Mouse (Mus musculus): ENCODE results near the gene Usp22. TPM values are rescaled to one million over a fixed set of nuclear protein-coding genes. Genes with fewer than 3 reads are reported as not detected.

Gene Usp22
- polyA plus RNA-seq, 1 experiment from 2014 or later: 92.5 TPM

- 87% methylated on average over 8 of the region's 8 CpGs for WGBS
- no peaks in the 10 kb centered on the region for H3K4me1 ChIP-seq (ENCODE audit: control insufficient read depth in 2 of 2, insufficient read depth in 2 of 2, low read length in 2 of 2)
These were observed 52.0 kb downstream of the Usp22 start for GRCm38 (mm10) chr11:61122769-61123288.

GRCm38 (mm10) chr11:61122283-61122768 is 52.5 kb downstream of the Usp22 start:
- H3K9me3 ChIP-seq (ENCODE audit: control insufficient read depth, low read length): peaks cover 2% of the 10 kb centered on the region; the same call in 1 of the 2 replicates
- H3K4me1 ChIP-seq (ENCODE audit: control insufficient read depth in 2 of 2, insufficient read depth in 2 of 2, low read length in 2 of 2): no peaks in the 10 kb centered on the region
- no peak for ATAC-seq (ENCODE audit: insufficient number of reproducible peaks, insufficient read depth, low FRiP score, low read depth)
- H3K27me3 ChIP-seq (ENCODE audit: control insufficient read depth, insufficient read depth, low read length): no peaks in the 10 kb centered on the region
- no peak overlapping the region for H3K4me2 ChIP-seq (ENCODE audit: low read length)
- H3K4me3 ChIP-seq (ENCODE audit: control insufficient read depth in 1 of 2, insufficient read depth in 1 of 2, low read depth in 1 of 2, low read length in 2 of 2): no peak overlapping the region
- H3K27ac ChIP-seq (replicated peaks in 1 of 2; ENCODE audit: control insufficient read depth in 1 of 2, insufficient read depth in 1 of 2, low read depth in 2 of 2, low read length in 2 of 2): no peak overlapping the region
- no peak overlapping the region for H3K9ac ChIP-seq (ENCODE audit: low read length)
- no peaks in the 10 kb centered on the region for H3K36me3 ChIP-seq (ENCODE audit: control insufficient read depth, insufficient read depth, low read length)
- 83% methylated on average over 9 of the region's 9 CpGs for WGBS

More at GRCm38 (mm10) chr11:61122769-61123288, 52.0 kb downstream of the Usp22 start:
- Histone ChIP-seq H3K9me3 (ENCODE audit: control insufficient read depth, low read length) (peaks cover 2% of the 10 kb centered on the region; the same call in 1 of the 2 replicates), H3K4me2 (ENCODE audit: low read length) (no peak overlapping the region), H3K36me3 (ENCODE audit: control insufficient read depth, insufficient read depth, low read length) (no peaks in the 10 kb centered on the region), H3K27ac (replicated peaks in 1 of 2; ENCODE audit: control insufficient read depth in 1 of 2, insufficient read depth in 1 of 2, low read depth in 2 of 2, low read length in 2 of 2) (no peak overlapping the region), H3K9ac (ENCODE audit: low read length) (no peak overlapping the region), H3K4me3 (ENCODE audit: control insufficient read depth in 1 of 2, insufficient read depth in 1 of 2, low read depth in 1 of 2, low read length in 2 of 2) (no peak overlapping the region), H3K27me3 (ENCODE audit: control insufficient read depth, insufficient read depth, low read length) (no peaks in the 10 kb centered on the region)
- no peak for ATAC-seq (ENCODE audit: insufficient number of reproducible peaks, insufficient read depth, low FRiP score, low read depth)

- H3K4me2 ChIP-seq (ENCODE audit: low read length): no peak overlapping the region
- no peaks in the 10 kb centered on the region for H3K36me3 ChIP-seq (ENCODE audit: control insufficient read depth, insufficient read depth, low read length)
- H3K4me3 ChIP-seq (ENCODE audit: control insufficient read depth in 1 of 2, insufficient read depth in 1 of 2, low read depth in 1 of 2, low read length in 2 of 2): no peak overlapping the region
- no peak overlapping the region for H3K9ac ChIP-seq (ENCODE audit: low read length)
- 79% methylated on average over 3 of the region's 3 CpGs for WGBS
- H3K9me3 ChIP-seq (ENCODE audit: control insufficient read depth, low read length): peaks cover 2% of the 10 kb centered on the region; the same call in 1 of the 2 replicates
- H3K4me1 ChIP-seq (ENCODE audit: control insufficient read depth in 2 of 2, insufficient read depth in 2 of 2, low read length in 2 of 2): no peaks in the 10 kb centered on the region
- H3K27ac ChIP-seq (replicated peaks in 1 of 2; ENCODE audit: control insufficient read depth in 1 of 2, insufficient read depth in 1 of 2, low read depth in 2 of 2, low read length in 2 of 2): no peak overlapping the region
- no peaks in the 10 kb centered on the region for H3K27me3 ChIP-seq (ENCODE audit: control insufficient read depth, insufficient read depth, low read length)
- no peak for ATAC-seq (ENCODE audit: insufficient number of reproducible peaks, insufficient read depth, low FRiP score, low read depth)
These were observed 54.8 kb downstream of the Usp22 start for GRCm38 (mm10) chr11:61119996-61120583.

GRCm38 (mm10) chr11:61116226-61116625 is 58.6 kb downstream of the Usp22 start:
- H3K4me1 ChIP-seq (ENCODE audit: control insufficient read depth in 2 of 2, insufficient read depth in 2 of 2, low read length in 2 of 2): no peaks in the 10 kb centered on the region; a peak in 1 of 4 replicates
- no peak overlapping the region for H3K4me2 ChIP-seq (ENCODE audit: low read length)
- H3K36me3 ChIP-seq (ENCODE audit: control insufficient read depth, insufficient read depth, low read length): no peaks in the 10 kb centered on the region
- no peak for ATAC-seq (ENCODE audit: insufficient number of reproducible peaks, insufficient read depth, low FRiP score, low read depth)
- no peak overlapping the region for H3K9ac ChIP-seq (ENCODE audit: low read length)
- no peak overlapping the region for H3K4me3 ChIP-seq (ENCODE audit: control insufficient read depth in 1 of 2, insufficient read depth in 1 of 2, low read depth in 1 of 2, low read length in 2 of 2)
- no peak overlapping the region for H3K27ac ChIP-seq (replicated peaks in 1 of 2; ENCODE audit: control insufficient read depth in 1 of 2, insufficient read depth in 1 of 2, low read depth in 2 of 2, low read length in 2 of 2)
- H3K27me3 ChIP-seq (ENCODE audit: control insufficient read depth, insufficient read depth, low read length): no peaks in the 10 kb centered on the region
- peaks cover 2% of the 10 kb centered on the region; the same call in 1 of the 2 replicates for H3K9me3 ChIP-seq (ENCODE audit: control insufficient read depth, low read length)
- 49% methylated on average over 8 of the region's 8 CpGs for WGBS

GRCm38 (mm10) chr11:61112323-61112995 is 62.4 kb downstream of the Usp22 start:
- H3K4me2 ChIP-seq (ENCODE audit: low read length): no peak overlapping the region

GRCm38 (mm10) chr11:61111472-61111871 is 63.4 kb downstream of the Usp22 start:
- Histone ChIP-seq H3K4me2 (ENCODE audit: low read length) (no peak overlapping the region), H3K27me3 (ENCODE audit: control insufficient read depth, insufficient read depth, low read length) (no peaks in the 10 kb centered on the region), H3K27ac (replicated peaks in 1 of 2; ENCODE audit: control insufficient read depth in 1 of 2, insufficient read depth in 1 of 2, low read depth in 2 of 2, low read length in 2 of 2) (no peak overlapping the region), H3K9ac (ENCODE audit: low read length) (no peak overlapping the region), H3K4me3 (ENCODE audit: control insufficient read depth in 1 of 2, insufficient read depth in 1 of 2, low read depth in 1 of 2, low read length in 2 of 2) (no peak overlapping the region), H3K4me1 (ENCODE audit: control insufficient read depth in 2 of 2, insufficient read depth in 2 of 2, low read length in 2 of 2) (peaks cover 2 to 4% of the 10 kb centered on the region in 2 experiments; a peak in 2 of 4 replicates), H3K9me3 (ENCODE audit: control insufficient read depth, low read length) (no peaks in the 10 kb centered on the region), H3K36me3 (ENCODE audit: control insufficient read depth, insufficient read depth, low read length) (no peaks in the 10 kb centered on the region)
- WGBS: 78% methylated on average over 4 of the region's 4 CpGs
- no peak for ATAC-seq (ENCODE audit: insufficient number of reproducible peaks, insufficient read depth, low FRiP score, low read depth)

More at GRCm38 (mm10) chr11:61112323-61112995, 62.4 kb downstream of the Usp22 start:
- no peak overlapping the region for H3K27ac ChIP-seq (replicated peaks in 1 of 2; ENCODE audit: control insufficient read depth in 1 of 2, insufficient read depth in 1 of 2, low read depth in 2 of 2, low read length in 2 of 2)
- WGBS: 75% methylated on average over 8 of the region's 8 CpGs
- no peak for ATAC-seq (ENCODE audit: insufficient number of reproducible peaks, insufficient read depth, low FRiP score, low read depth)
- no peaks in the 10 kb centered on the region for H3K9me3 ChIP-seq (ENCODE audit: control insufficient read depth, low read length)
- no peak overlapping the region for H3K9ac ChIP-seq (ENCODE audit: low read length)
- H3K36me3 ChIP-seq (ENCODE audit: control insufficient read depth, insufficient read depth, low read length): no peaks in the 10 kb centered on the region
- H3K27me3 ChIP-seq (ENCODE audit: control insufficient read depth, insufficient read depth, low read length): no peaks in the 10 kb centered on the region
- H3K4me3 ChIP-seq (ENCODE audit: control insufficient read depth in 1 of 2, insufficient read depth in 1 of 2, low read depth in 1 of 2, low read length in 2 of 2): no peak overlapping the region
- peaks cover 2 to 4% of the 10 kb centered on the region in 2 experiments; a peak in 2 of 4 replicates for H3K4me1 ChIP-seq (ENCODE audit: control insufficient read depth in 2 of 2, insufficient read depth in 2 of 2, low read length in 2 of 2)

- Histone ChIP-seq H3K4me2 (ENCODE audit: low read length) (no peak overlapping the region), H3K27me3 (ENCODE audit: control insufficient read depth, insufficient read depth, low read length) (no peaks in the 10 kb centered on the region), H3K9me3 (ENCODE audit: control insufficient read depth, low read length) (no peaks in the 10 kb centered on the region), H3K4me1 (ENCODE audit: control insufficient read depth in 2 of 2, insufficient read depth in 2 of 2, low read length in 2 of 2) (peaks cover 2 to 4% of the 10 kb centered on the region in 2 experiments; a peak in 2 of 4 replicates), H3K4me3 (ENCODE audit: control insufficient read depth in 1 of 2, insufficient read depth in 1 of 2, low read depth in 1 of 2, low read length in 2 of 2) (no peak overlapping the region), H3K9ac (ENCODE audit: low read length) (no peak overlapping the region), H3K36me3 (ENCODE audit: control insufficient read depth, insufficient read depth, low read length) (no peaks in the 10 kb centered on the region), H3K27ac (replicated peaks in 1 of 2; ENCODE audit: control insufficient read depth in 1 of 2, insufficient read depth in 1 of 2, low read depth in 2 of 2, low read length in 2 of 2) (no peak overlapping the region)
- 15% methylated on average over 1 of the region's 1 CpGs for WGBS
- ATAC-seq (ENCODE audit: insufficient number of reproducible peaks, insufficient read depth, low FRiP score, low read depth): no peak
These were observed 63.9 kb downstream of the Usp22 start for GRCm38 (mm10) chr11:61110928-61111327.

Data from heart, embryonic 14.5 days (tissue).